Mouse (Mus musculus) right cerebral cortex, postnatal 4 days (tissue): ENCODE results near the gene R3hdml.
A peak's percentile ranks its signal among the peaks of the same experiment; 100 is the strongest.

Source experiments
- DNase-seq: peaks from one replicate; pipeline ENCODE4 v3.0.0-alpha.2; 2022

Gene R3hdml

DNA sequence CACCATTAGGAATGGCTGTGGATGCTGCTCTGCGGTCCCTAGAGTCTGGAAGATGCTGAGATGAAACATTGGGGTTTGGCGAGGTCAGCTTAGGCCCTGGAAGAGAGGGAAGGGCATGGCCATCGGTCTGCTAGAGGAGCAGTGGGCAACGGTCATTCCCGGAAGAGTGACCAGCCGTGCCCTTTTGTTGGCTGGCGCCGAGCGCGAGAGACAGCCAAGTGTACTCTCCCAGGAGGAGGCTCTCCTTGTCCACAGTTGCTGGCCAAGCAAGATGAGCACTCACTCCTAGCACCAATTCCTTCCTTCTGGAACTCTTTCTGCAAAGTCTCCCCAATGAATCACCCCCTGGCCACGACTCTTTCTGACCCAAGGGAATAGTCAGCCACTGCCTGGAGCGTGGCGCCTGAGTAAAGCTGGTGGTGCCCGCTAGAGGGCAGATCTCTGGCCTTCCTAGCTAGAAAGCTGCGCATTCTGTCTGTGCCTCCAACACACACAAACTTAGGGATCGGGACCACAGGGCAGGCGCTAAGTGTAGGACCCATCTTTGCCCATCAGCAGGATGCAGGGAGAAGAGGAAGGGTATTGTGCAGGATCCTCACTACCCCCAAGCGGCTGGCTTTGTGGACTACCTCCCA lies 11.8 kb upstream of the R3hdml start:
- no peak for DNase-seq

DNA sequence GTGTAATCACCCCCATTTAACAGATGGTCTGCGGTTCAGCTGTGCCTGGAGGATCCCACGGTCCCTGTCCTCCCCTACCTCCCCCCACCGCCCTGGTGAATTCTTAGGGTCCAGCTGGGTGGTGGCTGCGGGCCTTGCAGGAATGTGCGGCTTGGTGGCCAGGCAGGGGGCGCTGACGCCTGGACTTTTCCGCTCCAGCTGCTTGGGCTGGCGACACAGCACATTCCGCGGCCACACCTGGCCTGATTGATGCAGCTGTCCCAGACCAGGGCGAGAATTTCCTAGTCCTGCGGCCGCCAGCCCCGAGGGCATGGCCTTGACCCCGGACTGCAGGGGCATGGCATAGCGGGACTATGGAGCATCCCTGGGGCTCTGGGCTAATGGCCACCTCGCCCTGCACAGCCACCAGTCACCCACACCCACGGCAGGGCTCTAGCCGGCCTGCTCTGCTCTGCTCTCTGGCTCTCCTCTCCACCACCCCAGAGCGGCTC lies 10.5 kb upstream of the R3hdml start:
- no peak for DNase-seq

DNA sequence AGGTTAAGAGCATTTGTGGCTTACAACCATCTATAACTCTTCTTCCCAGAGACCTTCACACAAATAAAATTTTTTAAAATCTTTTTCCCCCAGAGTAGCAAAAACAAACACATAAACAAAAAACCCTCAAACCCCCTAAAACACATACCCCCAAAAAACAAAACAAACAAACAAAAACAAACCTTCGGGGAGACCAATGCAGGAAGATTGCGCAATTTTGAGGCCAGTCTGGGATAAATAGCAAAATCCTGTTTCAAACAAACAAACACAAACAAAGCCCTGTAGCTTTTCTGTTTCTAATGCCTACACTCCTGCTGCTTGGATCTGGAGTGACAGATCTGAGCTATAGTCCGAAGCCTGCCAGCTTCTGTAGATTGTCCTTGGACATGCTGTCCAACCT lies 4.8 kb upstream of the R3hdml start:
- no peak for DNase-seq

DNA sequence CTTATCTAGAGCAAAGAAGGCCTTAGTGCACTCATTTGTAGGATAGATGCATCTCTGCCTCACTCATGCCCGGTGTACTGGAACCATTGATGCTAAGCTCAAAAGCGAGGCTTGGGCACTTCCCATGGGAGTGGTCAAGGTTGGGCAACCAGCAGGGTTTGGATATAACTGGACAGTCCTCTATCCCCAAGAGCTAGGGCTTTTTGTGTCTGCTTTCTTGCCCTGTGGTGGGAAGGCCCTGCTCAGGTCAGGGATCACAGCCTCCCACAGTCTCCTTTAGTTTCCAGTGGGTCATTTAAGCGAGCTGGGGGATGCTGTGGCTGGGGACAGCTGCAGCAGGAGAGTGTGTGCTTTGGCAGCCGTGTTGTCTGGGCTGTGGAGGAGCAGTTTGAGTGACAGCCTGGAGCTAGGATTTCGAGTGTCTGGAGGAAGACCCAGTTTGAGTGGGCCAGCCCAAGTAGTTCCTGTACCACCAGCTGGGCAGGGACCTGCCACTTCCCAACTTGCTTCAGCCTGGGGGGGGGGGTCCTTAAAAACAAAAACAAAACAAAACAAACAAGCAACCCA lies 2.3 kb upstream of the R3hdml start:
- no peak for DNase-seq

DNA sequence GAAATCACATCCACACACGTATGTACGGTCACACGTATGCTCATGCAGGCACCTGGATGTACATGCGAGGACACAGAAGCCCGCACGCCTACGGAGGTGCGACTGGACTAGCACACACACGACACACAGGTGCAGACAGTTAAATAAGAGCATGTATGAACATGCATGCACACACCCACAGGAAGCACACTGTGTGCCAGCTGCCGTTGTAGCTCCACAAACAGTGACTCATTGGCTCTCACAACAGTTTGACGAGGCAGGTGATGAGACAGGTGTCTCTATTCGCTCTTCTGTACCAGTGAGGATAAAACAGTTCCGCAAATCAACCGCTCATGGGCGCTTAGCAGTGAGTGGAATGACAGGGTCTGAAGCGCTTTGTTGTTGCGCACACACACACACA lies 1.5 kb upstream of the R3hdml start:
- no peak for DNase-seq

DNA sequence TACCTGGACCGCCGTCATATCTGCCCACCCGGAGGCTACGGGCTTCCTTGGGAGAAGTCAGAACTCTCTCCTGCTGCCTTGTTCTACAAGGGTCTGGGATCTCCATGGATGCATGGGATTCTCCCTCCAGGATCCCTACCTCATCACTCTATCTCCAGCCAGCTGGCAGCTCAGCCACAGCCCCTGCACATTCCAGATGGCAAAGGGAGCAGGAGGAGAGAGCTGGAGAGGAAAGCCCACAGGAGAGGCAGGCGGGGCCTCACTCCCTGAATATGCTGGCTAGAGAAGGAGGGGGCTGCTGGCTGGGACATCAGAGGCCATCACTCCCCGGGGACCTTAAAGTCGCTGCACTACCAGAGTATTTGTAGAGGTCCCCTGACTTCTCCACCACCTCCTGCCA lies 767 bp upstream of the R3hdml start:
- DNase-seq = no peak

DNA sequence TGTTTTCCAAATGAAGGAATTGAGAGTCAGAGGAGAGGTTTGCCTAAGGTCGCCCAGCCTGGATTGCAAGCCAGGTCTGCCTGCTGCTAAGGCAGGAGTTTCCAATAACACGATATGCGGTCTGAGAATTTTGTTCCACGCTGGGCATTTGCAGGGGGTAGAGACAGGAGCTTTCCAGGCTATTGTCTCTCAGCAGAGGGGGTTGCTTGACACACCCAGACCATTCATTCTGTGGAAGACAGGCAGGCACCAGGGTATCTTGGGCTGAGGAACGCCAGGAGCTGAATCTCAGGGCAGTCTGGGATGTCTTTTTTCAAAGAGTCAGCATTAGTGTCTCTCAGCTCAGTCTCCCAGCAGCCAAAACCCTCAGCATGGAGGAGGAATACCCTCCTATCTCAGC lies 913 bp downstream of the R3hdml start:
- no peak for DNase-seq

DNA sequence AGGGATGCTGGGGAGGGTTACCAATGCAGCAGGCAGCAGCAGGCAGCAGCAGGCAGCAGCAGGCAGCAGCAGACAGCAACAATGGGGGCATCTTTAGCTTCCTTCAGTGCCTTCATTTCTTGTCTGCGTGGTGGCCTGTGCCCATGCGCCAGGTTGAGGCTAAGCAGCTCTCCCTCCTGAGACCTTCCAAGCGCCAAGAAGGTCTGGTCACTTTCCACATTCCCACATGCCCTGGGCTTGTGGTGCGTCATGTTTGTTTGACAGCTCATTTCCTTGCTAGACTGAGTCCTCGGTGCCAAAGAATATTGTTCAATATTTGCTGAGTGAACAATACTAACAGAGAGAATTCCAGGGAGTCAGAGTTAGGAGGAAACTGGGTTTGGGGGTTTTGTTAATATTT lies 1.9 kb downstream of the R3hdml start:
- DNase-seq = no peak

DNA sequence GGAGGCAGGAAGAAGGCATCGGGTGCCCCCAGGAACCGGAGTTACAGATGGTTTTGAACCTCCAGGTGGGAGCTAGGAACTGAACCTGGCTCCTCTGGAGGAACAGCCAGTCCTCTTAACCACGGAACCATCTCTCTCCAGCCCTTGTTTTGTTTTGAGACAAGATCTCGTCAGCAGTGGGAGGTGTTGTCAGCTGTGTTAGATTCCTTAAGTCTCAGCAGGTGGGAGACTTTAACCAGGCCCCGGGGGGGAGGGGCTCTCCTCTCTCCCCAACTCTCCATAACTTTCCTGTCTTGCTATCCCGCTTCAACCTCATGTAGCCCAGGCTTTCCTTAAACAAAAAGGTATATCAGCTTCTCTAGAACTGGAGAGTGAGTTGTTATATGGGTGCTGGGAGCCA lies 2.3 kb downstream of the R3hdml start:
- DNase-seq = no peak

DNA sequence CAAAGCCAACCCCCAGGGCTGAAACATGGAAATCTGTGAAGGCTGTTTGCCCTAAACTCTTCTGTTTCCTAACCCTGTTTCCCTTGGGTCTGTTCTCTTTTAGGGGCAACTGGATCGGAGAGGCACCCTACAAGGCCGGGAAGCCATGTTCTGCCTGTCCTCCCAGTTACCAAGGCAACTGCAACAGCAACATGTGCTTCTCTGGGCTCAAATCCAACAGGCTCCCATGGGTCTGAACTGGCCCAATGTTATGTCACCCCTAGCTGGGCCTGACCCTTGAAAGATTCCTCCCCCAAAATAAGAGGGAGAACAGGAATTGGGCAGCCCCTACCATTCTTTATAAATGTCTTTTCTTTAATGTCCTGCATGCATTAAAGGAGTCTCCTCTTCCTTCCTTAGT lies 10.1 kb downstream of the R3hdml start:
- DNase-seq = no peak

DNA sequence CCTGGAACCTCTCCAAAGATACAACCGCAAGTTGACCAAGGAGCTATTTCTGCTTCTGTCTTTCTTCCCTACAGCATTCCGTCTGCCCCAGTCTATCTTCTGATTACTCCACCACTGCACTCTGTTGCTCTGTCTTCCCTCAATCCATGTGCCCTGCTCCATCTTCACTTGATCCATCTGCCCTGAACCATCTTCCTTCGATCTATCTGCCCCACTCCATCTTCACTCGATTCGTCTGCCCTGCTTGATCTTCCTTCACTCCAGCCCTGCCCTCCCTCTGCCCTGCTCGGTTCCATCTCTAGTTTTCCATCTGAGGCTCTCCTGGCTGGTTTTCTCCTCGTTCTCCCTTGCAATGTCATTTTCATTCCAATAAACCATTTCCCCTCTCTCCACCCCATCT lies 11.1 kb downstream of the R3hdml start:
- no peak for DNase-seq

DNA sequence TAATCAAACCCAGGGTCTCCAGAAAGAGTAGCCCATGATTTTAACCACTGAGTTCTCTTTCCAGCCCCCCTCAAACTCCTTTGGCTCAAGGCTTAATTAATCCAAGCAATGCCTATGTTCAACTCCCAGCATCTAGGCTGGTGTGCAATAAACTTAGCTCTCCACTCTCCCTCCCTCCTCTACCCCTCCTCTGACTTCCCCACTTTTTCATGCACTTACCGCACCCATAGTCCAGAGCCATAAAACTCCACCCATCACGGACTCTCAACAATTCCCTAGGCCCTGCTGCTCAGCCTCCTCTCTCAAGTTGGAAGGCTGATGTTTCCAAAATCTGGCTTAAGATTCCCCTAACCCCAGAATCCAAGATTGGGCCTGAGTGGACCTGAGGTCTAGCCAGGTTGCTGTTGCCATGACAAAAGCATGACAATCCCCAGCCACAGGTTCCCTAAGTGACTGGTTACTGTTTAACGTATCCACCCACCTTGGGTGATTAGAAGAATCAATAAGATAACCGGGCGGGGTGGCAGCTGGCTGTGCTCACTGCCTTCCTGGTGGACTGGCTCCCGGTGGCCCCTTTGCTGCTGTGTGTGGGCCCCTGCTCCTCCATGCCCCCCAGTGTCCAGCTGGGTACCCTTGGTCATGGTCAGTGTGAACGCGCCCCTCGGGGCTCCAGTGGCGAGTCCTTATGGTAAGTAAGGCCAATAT lies 14.3 kb downstream of the R3hdml start, which contains the start of gene Hnf4a:
TSS of gene Hnf4a (plus strand) at position 509 of the 705 bp plus-strand sequence.
- no peak for DNase-seq

DNA sequence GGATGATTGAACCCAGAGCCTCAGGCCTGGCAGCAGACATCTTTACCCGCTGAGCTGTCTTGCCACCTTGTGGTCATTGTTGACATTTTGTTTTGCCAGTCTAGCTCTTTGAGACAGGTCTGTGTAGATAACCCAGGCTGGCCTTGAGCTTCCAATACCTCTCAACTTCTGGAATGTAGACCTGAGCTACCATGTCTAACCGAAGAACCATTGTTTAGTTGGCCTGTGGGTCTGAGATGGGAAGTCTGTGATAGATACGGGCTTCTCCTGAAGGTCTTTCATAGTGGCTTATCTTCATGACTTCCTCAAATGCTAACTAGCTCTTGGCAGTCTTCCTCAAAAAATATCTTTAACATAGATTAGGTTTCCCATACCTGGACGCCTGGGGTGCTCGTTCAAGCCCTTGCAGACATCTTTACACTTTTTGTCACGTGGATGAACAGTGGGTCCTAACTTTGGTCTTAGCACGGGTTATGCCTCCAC lies 33.7 kb downstream of the R3hdml start:
- DNase-seq = no peak

DNA sequence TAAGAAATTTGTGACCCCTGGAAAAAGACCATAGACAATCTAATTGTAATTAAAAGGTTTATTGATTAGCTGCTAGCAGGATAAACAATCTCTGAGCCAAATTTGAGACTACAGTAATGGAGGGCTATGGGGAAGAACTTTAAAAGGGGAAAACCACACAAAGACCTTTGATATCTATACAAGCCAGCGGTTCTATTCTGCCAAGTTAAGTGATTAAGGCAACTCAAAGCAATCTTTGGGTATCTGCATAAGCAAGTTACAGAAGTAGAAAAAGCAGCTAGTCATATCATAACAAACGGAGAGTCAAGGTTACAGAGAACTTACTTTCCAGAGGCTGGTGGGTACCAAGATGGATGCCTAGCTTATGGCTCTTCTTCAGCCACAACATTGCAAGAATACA lies 35.4 kb downstream of the R3hdml start:
- DNase-seq = no peak

DNA sequence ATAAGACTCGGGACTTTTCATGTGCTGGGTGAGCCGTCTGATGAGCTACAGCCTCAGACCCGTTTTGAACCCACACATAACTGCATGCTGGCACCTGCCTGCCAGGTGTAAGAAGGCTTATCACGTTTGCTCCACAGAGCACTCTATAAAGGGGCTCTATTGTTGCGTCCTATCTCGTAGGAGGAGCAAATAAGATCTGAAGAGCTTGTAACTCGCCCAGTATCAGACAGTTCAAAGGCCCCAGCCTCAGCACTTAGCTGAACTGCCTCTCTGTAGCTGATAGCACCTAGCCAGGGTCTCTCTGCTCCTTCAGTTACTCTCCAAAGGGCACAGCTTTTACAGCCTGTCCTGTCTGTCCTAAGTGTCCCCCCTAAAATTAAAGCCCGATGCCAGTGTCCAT lies 38.3 kb downstream of the R3hdml start:
- DNase-seq = no peak

DNA sequence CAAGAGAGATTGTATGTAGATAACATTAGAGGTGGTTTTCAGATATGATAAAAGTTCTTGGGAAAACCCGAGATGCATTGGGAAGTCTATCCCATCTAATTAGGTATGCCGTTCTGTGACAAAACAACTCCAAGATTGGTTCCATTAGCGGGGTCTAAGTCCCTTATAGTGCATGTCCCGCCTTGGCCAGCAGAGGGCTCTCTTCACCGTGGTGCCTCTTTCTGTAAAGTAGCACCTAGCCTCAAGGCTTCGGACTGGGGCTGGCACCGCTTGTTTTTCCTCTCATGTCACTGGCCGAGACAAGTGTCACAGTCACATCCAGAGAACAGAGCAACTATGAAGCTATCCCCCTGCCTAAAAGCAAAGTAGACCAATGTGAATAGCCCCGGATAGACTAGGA lies 39.8 kb downstream of the R3hdml start:
- peak; percentile 78 for DNase-seq

DNA sequence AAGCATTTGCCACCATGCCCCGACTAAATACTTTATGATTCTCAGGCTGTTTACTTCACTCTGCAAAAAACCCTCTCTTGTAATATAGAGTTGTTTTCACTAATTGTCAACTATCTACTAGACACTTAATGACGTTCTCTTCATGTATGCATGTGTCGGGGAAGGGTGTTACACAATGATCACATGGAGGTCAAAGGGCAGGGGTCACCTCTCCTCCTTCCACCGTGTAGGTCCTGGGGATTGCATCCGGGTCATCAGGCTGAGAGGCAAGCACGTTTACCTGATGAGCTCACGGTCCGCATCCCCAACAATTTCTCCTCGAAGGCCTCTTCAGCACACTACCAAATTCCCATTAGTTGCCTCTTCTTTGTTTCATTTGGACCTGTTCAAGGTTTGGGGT lies 41.1 kb downstream of the R3hdml start:
- no peak for DNase-seq

DNA sequence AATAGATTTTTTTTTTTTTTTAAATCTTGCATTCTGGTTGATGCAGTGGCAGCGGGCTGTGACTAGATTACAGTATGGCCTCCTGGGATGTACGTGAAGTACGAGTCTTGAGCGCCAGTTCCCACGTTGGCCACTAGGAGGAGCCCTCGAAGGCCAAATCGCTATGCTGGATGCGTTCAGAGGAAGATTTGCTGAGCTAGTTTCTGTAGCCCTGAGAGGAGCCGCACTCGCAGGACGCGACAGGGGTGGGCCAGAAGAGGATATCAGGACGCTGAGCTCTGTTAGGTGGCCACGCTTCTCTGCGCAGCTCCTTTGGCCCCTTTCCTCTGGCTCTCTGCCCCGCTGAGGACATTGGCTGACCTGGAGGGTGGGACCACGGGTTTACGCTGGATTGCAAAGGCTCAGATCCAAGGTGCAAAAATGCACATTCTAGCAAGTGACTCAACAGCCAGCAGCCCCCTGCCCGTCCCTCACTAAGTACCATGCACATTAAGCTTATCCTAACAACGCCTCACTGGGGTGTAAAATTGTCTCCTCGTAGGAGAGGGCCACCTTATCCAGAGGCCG lies 42.9 kb downstream of the R3hdml start:
- DNase-seq = peak; percentile 96

DNA sequence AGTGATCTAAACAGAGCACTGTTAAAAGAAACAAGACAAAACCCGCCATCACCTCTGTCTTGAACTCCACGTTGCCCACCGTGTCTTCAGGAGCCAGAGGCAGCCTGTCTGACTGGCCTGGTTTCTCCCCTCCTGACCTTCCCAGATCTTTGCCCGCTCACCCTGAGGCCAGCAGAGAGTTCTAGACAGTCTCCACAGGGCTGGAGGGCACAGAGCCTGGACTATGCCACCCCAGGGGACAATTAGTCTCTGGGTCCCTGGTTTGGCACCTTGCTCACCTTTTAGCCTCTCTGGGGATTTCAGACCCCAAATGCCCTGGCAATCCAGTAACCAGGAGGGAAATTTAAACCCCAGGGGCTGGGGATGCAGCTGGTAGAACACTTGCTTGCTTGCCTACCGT lies 45.3 kb downstream of the R3hdml start:
- DNase-seq = no peak

DNA sequence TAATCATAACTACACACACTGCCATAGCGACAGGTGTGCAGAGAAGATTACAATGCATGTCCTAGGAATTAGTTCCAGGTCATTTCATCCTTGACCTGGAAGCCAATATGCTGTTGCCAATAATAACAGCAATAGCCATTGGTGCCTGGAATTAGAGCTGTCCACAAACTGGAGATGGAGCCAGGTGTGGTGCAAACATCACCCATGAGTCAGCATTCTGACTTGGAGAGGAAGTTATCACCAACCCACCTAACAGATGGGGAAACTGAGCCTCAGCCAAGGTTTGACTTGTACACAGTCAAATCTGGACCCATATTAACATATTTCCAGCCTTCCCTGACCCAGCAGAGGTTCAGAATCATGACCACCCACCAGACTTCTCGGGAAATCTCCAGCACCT lies 46.3 kb downstream of the R3hdml start:
- DNase-seq = no peak

DNA sequence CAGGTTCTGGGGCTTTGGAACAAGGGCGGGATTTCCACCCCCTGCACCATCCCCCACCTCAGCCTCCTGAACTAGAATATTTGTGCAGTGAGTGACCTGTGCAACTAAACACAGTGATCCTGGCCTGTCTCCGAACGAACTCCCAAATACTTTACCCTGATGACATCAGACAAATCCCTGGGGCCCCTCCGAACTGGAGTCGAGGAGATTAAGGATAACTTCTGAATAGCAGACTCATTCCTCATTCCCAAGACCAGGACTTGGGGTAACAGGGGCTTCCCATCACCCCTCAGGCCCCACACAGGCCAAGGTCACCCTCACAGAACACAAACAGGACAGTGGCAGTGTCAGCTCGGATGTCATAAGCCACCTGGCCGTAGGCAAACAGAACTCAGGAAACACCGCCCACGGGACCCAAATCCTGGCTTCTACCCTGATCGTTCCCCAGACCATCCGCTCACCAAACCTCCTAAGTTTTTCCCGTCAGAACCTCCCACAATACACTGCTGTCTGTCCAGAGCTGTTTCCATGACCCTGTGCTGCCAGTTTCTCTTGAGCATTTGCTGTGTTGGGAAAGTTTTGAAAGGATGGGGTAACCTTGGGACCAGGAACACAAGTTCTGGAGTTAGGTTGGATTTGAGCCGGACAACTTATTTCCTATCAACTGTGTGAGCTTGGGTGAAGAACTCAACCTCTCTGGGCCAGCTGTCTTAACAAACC lies 47.4 kb downstream of the R3hdml start:
- DNase-seq = no peak

DNA sequence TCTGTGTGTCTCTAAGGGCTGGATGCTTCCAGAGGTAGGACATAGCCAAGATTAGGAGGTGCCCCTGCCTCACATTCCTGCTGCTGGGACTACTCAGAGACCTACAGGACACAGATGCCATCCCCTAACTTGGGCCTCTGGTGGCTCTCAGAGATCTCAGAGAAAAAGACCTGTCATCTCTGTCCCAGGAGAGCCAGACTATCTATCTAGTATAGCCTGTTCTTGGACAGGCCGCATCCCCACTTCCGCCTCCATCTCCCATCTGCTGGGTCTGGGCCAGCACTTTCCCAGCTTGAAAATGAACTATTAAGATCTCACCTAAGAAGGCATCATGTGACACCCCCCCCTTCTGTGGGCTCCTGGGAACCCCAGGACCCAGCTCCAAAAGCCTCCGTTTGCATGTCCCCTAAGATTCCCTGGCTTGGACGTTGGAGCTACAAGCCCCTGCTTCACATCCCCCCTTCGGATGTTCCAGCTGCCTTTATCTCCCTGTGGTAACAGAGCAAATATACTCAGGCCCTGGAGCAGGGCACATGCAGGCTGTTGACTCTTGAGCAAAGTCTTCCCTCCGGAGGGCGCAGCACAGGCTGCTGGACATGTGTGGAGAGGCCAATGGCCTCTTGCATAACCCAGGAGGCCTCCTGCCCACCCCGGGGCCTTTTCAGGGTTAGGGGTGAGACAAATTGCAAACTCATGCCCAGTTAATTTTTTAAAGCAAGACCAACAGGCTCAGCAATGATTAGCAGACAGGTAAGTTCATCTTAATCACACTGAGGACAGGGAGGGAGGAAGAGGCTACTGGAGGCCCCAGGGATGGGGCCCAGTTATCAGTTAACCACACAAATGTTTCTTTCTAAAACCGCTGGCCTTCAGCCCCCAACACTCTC lies 48.4 kb downstream of the R3hdml start:
- DNase-seq = no peak
